Mouse (Mus musculus) heart, adult 2 months (tissue): ENCODE data around the gene Slc6a9. TPM values are rescaled to one million over a fixed set of nuclear protein-coding genes. Genes with fewer than 3 reads are reported as not detected.

Experiments used
- DNase-seq, 2 experiments: peaks; one replicate each; pipeline ENCODE4 v3.0.0; 2021
- H3K27ac ChIP-seq: fragments of 200-600 bp; 2 replicates; pipeline ENCODE4 v1.8.1; 2022
- H3K27me3 ChIP-seq: fragments of 200-500 bp; 2 replicates; pipeline ENCODE4 v1.6.1; 2012; ENCODE audit warnings: mild to moderate bottlenecking, low read length, inconsistent platforms, mixed read lengths; ENCODE audit not compliant: control insufficient read depth, insufficient read depth
- H3K36me3 ChIP-seq: fragments of 200-500 bp; 2 replicates; pipeline ENCODE4 v1.6.1; 2012; ENCODE audit warnings: low read length, inconsistent platforms; ENCODE audit not compliant: control insufficient read depth, insufficient read depth
- H3K4me1 ChIP-seq: fragments of 200-500 bp; 2 replicates; pipeline ENCODE4 v1.6.1; 2011; ENCODE audit warnings: low read length; ENCODE audit not compliant: control insufficient read depth, insufficient read depth
- H3K4me3 ChIP-seq: fragments of 200-600 bp; 2 replicates; pipeline ENCODE4 v1.8.1; 2022
- H3K79me2 ChIP-seq: fragments of 200-500 bp; replicated peaks from 2 replicates; pipeline ENCODE4 v1.6.1; 2012; ENCODE audit warnings: mild to moderate bottlenecking, inconsistent platforms, low read length, moderate library complexity, mixed read lengths; ENCODE audit not compliant: control insufficient read depth, insufficient read depth
- H3K9ac ChIP-seq: fragments of 200-500 bp; 2 replicates; pipeline ENCODE4 v1.6.1; 2012; ENCODE audit warnings: low read depth, mild to moderate bottlenecking, control low read depth, inconsistent platforms, low read length, mixed read lengths
- CTCF ChIP-seq: fragments of 200-600 bp; IDR thresholded peaks from 2 replicates; pipeline ENCODE4 v1.8.1; 2022; ENCODE audit warnings: antibody characterized with exemption, mild to moderate bottlenecking, moderate library complexity
- EP300 ChIP-seq: fragments of 200-500 bp; IDR thresholded peaks from 2 replicates; pipeline ENCODE4 v1.6.1; 2011; ENCODE audit warnings: low read depth, low read length, control low read depth; ENCODE audit not compliant: insufficient read depth
- POLR2A ChIP-seq: fragments of 200-500 bp; IDR thresholded peaks from 2 replicates; pipeline ENCODE4 v1.6.1; 2011; ENCODE audit warnings: mild to moderate bottlenecking, low read depth, low read length, control low read depth; ENCODE audit not compliant: insufficient read depth
- WGBS: fragments of 180-500 bp; shearing (Covaris S2); methylation state at CpG from one replicate; pipeline ENCODE4 v1.1.7; 2018; 5-methylcytosine and 5-hydroxymethylcytosine counted together
- intact Hi-C: fragments of 180-260 bp; cut with DNase I; formaldehyde crosslinking; loops from one replicate; pipeline ENCODE4 v1.15.1; 2025
- polyA plus RNA-seq: library from polyadenylated mRNA; depleted of rRNA; stranded (reverse); fragments of >200 nt; gene quantifications from 2 replicates; pipeline ENCODE4 v1.2.3, GENCODE M21; 2012
- total RNA-seq, 2 experiments: library from RNA; stranded (reverse); gene quantifications; 2 replicates each; pipeline ENCODE4 v1.2.3; 2021

Gene Slc6a9
- total and polyA plus RNA-seq, 3 experiments = 2.5 to 6.9 (median 3.4) TPM

DNA sequence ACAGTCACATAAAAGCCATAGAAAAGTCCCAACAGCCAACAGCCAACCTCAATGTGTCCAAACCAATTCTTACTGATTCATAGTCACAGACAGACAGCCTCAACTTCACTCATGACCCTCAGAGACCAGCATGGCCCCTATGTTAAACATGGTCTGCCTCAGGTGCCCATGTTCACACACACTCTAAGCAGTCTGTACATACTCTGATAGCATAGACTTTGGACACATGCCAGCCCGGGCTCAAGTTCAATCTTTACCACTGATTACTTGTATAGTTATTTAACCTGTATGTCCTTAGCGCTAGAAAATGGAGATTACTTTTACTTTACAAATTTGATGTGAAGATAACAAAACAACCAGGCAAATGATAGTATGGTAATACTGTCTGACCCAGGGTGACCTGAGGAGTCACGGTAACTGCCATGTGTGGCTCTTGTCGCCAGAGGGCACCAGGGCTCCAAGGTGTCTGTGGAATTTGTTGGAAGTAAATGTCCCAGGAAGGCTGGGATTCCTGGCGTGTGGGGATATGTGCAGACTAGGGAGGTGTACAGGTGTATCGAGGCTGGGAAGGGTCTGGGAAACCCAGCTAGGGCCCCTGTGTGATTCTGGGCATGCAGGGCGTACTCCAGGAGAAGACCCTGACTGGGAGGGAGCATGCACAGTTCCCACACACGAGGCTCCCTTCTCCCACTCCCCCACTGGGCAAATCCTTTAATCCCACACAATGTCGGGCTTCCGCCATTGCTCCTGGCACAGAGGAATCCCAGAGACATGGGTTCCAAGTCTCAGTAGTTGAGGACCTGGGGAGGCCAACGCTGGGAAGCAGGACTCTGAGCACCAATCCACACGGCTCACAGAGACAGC lies 4.8 kb upstream of the Slc6a9 start:
- DNase-seq = peak; percentile 66 to 81
- no peaks in the 10 kb centered on the region for H3K27me3 ChIP-seq
- H3K4me3 ChIP-seq = no peak overlapping the region
- peak; percentile 80 for TF ChIP-seq EP300
- TF ChIP-seq POLR2A = no peak
- peak; percentile 98 for TF ChIP-seq CTCF
- intact Hi-C loops = loop anchor here (1.0 kb wide), 2 partner anchors 39 to 254 kb away; no protein-coding TSS in a partner anchor
- 11% methylated on average over 12 of the region's 12 CpGs for WGBS
- peak overlapping the region; percentile 16; the same call in 1 of the 2 replicates for H3K27ac ChIP-seq
- H3K79me2 ChIP-seq = no peaks in the 10 kb centered on the region
- no peaks in the 10 kb centered on the region for H3K36me3 ChIP-seq
- no peak overlapping the region for H3K9ac ChIP-seq
- peaks cover 13% of the 10 kb centered on the region for H3K4me1 ChIP-seq

DNA sequence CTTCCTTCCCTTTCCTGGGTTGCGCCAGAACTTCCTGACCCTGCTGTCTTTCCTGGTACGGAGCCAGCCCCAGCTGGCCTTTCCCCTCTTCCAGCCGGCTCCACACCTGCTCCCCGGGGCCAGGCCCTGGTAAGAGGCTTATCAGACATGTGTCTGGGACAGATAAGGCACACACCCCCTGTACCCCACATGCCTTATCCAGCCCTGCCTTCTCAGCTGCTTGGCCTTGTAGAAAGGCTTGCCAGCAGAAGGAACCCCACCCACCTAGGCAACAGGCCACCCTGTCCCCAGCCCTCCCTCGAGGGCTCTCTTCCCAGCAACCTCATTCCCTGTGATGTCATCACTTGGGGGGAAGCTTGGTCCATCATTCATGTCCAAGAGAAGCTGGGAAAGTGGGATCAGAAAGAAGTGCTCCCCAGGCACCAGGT lies 4.2 kb upstream of the Slc6a9 start:
- Histone ChIP-seq H3K9ac (no peak overlapping the region), H3K4me1 (peaks cover 13% of the 10 kb centered on the region), H3K27me3 (no peaks in the 10 kb centered on the region), H3K36me3 (no peaks in the 10 kb centered on the region), H3K4me3 (no peak overlapping the region), H3K27ac (peak overlapping the region; percentile 17; the same call in 1 of the 2 replicates), H3K79me2 (no peaks in the 10 kb centered on the region)
- TF ChIP-seq EP300 (0 out of 2 replicates have a peak, but pooled peaks have one; percentile 12), CTCF (no peak), POLR2A (no peak)
- intact Hi-C loops = no loop called here
- DNase-seq = peak; percentile 82 to 84
- 4% methylated on average over 5 of the region's 5 CpGs for WGBS

DNA sequence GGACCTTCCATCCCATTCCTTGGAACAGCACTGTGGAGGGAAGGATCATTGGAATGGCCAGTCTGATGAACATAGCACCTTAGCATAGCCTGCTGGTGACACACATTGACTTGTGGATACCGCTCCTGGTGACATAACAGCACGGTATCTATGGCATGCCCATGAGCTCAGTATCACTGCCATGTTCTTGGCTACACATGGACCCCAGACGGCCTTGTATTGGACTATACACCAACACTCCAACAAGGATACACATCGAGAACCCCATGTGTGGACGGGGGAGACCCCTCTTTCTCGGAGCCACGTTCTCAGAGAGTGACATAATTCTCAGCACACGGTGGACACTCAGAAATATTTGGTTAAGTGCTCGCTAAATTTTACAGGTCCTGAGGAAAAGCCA lies 3.5 kb upstream of the Slc6a9 start:
- intact Hi-C loops = no loop called here
- 94% methylated on average over 9 of the region's 9 CpGs for WGBS
- H3K4me1 ChIP-seq = peaks cover 13% of the 10 kb centered on the region
- no peak overlapping the region for H3K4me3 ChIP-seq
- H3K27me3 ChIP-seq = no peaks in the 10 kb centered on the region
- DNase-seq = no peak
- H3K36me3 ChIP-seq = no peaks in the 10 kb centered on the region
- H3K79me2 ChIP-seq = no peaks in the 10 kb centered on the region
- no peak overlapping the region for H3K9ac ChIP-seq
- no peak overlapping the region; the same call in 1 of the 2 replicates for H3K27ac ChIP-seq
- TF ChIP-seq EP300 = no peak
- no peak for TF ChIP-seq POLR2A
- TF ChIP-seq CTCF = no peak

DNA sequence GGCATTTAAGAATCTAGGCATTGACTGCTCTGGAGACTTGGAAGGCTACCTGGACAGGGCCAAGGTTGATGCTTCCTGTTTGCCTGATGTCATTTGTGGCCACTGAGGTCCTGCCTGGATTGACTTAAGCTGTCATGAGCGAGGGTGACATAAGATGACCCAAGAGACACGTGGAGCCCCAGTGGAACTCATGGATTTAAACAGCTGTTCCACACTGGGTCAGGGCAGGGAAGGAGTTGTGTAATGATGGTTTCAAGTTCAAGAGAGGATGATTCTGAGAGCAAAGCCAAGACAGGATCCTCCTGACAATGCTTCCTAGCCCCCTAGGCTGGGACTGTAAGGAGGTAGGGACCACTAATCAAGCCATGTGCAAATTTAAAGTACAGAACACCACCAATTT lies 2.8 kb upstream of the Slc6a9 start:
- Histone ChIP-seq H3K36me3 (no peaks in the 10 kb centered on the region), H3K4me1 (peaks cover 13% of the 10 kb centered on the region), H3K27ac (no peak overlapping the region), H3K27me3 (no peaks in the 10 kb centered on the region), H3K79me2 (no peaks in the 10 kb centered on the region), H3K9ac (no peak overlapping the region), H3K4me3 (no peak overlapping the region)
- no peak for DNase-seq
- intact Hi-C loops = no loop called here
- TF ChIP-seq POLR2A (no peak), CTCF (no peak)
- WGBS = 66% methylated on average over 2 of the region's 2 CpGs

DNA sequence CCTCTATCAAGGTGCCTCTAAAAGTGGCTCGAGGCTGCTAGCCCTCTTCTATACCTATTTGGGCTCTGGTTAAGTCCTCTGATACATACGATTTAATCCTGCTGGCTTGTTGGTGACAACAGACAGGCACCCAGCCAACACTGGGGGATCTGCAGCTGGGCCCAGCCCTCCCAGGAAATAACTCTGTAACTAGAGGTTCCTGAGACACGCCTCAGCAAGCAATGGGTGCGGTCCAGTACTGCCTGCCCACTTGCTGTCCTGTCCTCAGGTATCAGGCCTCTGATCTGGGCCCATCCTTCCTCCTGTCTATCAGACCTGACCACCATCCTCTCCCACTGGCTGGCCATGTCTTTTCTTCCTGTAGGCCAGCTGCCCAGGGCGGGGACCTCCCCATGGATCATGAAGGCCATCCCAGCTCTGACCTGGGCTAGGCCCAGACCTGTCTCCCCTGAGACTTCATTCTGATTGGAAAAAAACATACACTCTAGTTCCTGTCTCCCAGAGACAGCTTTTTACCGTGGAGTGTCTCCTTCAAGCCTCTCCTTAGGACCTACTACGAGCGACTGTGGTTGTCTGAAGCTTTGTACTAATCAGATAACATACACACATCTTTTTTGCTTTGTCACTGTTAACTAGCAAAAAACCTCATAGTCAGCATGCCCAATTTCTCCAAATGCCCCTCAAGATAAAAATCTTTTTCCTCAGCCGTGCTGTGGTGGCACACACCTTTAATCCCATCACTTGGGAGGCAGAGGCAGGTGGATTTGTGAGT lies 2.2 kb upstream of the Slc6a9 start:
- TF ChIP-seq CTCF (no peak), POLR2A (no peak), EP300 (no peak)
- WGBS = 49% methylated on average over 9 of the region's 9 CpGs
- DNase-seq = peak; percentile 51
- Histone ChIP-seq H3K27me3 (no peaks in the 10 kb centered on the region), H3K79me2 (no peaks in the 10 kb centered on the region), H3K4me3 (no peak overlapping the region), H3K27ac (no peak overlapping the region), H3K9ac (no peak overlapping the region), H3K4me1 (peaks cover 13% of the 10 kb centered on the region), H3K36me3 (no peaks in the 10 kb centered on the region)
- intact Hi-C loops = no loop called here

DNA sequence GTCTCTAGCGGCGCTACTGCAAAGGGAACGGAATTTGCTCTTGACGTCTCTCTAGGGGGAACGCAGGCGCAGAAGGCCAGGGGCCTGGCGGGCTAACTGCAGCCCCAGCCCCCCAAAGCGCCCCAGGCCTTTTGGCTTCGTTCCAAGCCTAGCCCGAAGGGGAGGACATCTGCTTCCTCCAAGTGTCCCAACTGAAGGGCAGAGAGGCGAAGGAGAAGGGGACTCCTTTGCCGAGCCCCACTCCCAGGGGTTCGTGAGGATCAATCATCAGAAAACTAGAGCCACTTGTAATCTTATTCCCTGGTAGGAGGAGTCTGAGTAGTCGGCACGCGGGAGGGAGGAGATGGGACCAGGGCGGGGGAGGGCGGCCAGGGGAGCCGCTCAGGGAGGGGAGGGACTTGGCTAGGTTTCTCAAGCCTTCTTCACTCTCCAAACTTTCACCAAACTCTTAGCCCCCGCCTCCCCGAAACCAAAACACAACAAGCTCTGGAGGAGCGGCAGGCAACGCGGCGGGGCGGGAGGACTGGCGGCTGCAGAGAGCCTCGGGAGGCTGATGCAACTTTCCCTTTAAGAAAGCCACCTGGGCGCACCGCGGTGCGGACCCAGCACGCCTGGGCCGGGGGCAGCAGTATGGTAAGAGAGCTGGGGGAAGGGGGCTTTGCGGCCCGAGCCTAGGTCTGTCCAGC lies 682 bp downstream of the Slc6a9 start:
- peak overlapping the region; percentile 78 for H3K9ac ChIP-seq
- intact Hi-C loops = loop anchor here (2.0 to 5.0 kb wide), 2 partner anchors 24 to 92 kb away; partner anchors contain the start of gene Artn
- H3K4me3 ChIP-seq = peak overlapping the region; percentile 62
- TF ChIP-seq CTCF (no peak), POLR2A (peak; percentile 41; the same call in 1 of the 2 replicates), EP300 (0 out of 2 replicates have a peak, but pooled peaks have one; percentile 10)
- WGBS = 6% methylated on average over 36 of the region's 36 CpGs
- peak; percentile 77 to 81 for DNase-seq
- peaks cover 11% of the 10 kb centered on the region for H3K4me1 ChIP-seq
- H3K27ac ChIP-seq = peak overlapping the region; percentile 39
- H3K27me3 ChIP-seq = no peaks in the 10 kb centered on the region
- H3K79me2 ChIP-seq = no peaks in the 10 kb centered on the region
- H3K36me3 ChIP-seq = no peaks in the 10 kb centered on the region
